Mouse (Mus musculus) left cerebral cortex, adult 9 months (tissue): ENCODE measurements around the gene Flvcr2.

ENCODE experiments used
- DNase-seq, 2 experiments: peaks; one replicate each; pipeline ENCODE4 v3.0.0; 2022; ENCODE audit warnings: low spot score in 2 of 2

Gene Flvcr2

DNA sequence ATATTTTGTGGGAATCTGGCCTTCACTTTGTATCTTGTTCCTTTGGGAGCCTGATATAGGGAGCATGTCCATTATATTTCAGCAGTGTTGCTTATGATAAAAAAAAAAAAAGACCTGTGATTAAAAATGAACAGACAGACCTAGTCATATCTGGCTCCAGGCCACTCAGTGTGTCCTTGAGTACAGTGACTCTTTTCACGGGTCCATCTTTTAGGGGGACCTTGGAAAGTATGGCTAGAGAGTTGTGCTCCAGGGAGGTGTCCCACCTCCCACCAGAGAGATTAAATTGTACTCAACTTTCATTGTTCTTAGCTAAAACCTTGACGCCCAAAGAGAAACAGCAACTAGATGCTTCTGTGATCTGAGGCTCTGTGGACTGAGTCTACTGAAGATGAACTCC, 47.8 kb downstream of the Flvcr2 start:
- DNase-seq, result no peak

DNA sequence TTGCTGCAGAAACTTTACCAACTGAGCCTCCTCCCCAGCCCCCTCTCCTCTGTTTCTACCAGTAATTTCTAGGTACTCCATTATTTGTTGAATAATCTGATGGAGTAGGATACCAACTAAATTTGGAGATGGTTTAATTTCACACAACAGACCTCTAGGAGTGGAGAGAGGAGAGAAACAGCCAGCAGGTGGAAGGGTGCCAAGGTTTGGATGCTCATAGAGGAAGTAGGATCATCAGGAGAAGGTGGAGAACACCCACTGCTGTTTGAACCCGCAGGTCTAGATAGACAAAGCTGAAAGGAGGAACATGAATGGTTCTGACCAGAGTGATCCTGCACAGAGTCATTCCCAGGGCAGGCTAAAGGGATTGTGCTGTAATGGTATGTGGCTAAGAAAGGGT, 49.2 kb downstream of the Flvcr2 start:
- no peak for DNase-seq

GRCm38 (mm10) chr12:85800031-85800430, 53.7 kb downstream of the Flvcr2 start:
- DNase-seq, result no peak

DNA sequence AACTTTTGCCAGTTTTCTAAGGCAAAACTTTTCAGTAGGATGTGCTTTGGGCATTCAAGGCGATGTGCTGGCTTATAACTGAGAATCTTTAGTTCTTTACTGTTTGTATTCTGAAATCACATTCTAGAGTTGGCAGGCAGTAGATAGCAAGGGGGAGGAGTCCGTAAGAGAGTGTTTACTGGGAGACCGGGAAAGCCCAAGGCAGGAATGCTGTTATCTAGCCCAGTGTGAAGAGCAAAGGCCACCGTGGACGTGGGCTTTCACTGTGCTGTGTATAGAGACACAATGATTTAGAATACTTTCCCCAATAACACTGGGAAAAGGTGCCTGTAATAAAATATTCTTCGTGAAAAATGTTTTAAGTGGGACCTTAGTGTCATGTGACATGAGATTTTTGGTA, 63.4 kb downstream of the Flvcr2 start:
- no peak for DNase-seq

GRCm38 (mm10) chr12:85810959-85811358, 64.6 kb downstream of the Flvcr2 start:
- no peak for DNase-seq

- no peak for DNase-seq
These were observed 65.3 kb downstream of the Flvcr2 start for GRCm38 (mm10) chr12:85811676-85812075.

DNA sequence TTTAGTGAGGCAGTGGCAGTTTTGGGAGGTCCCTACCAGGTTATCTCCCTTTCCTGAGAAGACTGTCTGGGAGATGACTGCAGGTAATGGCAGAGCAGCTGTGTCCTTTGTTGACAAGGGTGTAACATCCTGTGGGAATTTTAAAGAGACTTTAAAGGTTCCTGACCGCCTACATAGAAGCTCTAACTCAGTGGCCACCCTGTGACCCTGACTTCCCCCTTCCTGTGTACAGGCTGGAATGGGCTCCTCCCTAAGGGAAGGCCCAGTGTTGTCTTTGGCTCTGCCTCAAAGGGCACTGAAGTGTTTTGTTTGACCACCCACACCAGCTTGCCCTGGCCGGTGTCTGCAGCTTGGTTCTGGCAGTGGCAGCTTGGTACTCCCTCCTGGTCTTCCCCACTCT, 67.3 kb downstream of the Flvcr2 start:
- no peak for DNase-seq

DNA sequence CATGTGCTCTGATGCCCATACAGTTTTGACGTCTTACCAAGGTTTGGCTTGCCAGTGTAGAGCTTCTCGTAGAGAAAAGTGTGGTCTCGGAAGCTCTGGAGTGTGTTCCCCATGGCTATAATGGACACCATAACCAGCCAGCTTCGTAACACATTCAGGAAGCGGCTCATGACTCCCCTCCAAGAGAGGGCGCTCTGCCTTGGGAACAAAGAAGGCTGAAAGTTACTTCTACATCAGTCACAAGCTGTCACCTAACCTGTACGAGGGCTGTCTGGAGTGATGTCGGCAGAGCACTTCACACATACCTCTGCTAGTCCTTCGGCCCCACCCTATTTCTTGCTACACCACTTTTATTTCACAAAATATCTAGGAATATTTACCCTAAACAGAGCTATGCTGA, 75.7 kb downstream of the Flvcr2 start:
- no peak for DNase-seq

DNA sequence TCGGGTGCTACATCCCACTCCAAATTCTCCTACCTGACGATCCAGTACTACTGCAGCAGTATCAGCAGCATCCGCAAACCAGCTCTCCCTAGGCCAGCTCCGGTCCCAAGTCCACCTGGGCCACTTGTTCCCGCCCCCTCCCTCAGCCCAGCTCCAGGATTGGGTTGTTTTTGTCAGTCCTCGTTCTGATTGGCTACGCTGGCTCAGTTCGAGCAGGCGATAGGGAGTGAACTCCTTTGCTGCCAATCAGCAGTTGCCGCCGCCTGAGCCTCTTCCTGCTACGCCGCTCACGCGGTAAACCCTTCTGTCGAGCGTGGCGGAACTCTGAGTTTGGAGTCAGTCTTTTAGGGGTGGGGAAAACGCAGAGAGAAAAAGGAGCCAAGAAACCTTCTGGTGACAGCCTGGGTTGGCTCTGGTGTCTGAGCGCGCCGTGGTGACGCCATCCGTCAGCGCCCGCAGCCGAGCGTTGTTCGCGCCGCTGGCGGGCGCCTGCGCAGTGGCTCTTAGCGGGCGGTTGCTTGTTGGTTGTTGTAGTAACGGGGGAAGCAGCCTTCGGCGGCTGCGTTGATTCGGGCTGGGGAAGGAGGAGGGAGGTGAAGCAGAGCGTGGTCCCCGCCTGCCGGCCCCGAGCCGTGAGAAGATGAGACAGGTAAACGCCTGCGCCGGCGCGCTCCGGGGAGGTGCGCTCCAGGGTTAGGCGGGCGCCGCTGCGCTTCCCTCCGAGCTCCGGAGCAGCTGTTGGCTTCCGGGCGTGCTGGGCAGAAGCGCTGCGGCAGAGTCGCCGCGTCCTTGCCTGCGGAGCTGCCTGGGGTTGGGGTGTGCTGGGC, 78.3 kb downstream of the Flvcr2 start, which contains the start of the genes Erg28 and Ttll5:
Gene Erg28, minus strand, starts transcription at position 113 of the 827 bp plus-strand sequence.
Gene Ttll5, plus strand, starts transcription at position 222 of the 827 bp plus-strand sequence.
- DNase-seq, result peak; percentile 91 to 97

DNA sequence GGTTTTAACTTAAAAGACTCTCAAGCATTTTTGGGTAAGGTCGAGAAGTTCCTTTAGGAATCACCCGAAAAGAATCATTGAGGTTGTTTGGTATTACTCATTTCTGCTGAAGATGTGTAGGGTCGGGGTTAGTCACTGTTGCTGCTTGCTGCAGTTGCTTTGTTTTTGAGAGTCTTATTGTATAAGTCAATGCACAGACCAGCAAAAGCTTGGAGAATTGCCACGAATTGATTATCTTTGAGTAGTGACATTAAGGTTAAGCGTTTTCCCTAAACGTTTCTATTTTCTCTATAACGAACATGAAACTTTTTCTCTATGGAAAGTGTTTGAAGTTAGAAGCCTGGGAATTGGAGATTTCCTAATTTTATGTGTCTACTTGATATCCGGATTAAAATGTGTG, 79.0 kb downstream of the Flvcr2 start:
- no peak for DNase-seq

DNA sequence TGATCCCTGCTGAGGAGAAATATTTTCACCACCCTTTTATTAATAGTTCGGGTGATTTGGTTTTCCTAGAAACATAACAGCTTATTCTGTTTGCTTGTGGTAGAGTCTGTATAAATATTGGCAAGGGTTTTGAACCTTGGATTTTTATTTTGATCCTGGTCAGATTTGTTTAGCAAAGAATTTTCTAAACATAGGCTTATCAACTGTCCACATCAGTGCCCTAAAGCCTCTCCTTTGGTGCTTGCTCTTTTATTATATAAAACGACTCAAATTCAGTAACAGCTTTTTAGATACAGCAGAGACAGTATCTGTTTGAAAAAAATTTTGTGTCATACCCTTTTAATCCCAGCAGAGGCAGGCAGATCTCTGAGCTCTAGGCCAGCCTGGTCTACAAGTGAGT, 79.5 kb downstream of the Flvcr2 start:
- no peak for DNase-seq

GRCm38 (mm10) chr12:85828856-85829255, 82.5 kb downstream of the Flvcr2 start:
- no peak for DNase-seq

DNA sequence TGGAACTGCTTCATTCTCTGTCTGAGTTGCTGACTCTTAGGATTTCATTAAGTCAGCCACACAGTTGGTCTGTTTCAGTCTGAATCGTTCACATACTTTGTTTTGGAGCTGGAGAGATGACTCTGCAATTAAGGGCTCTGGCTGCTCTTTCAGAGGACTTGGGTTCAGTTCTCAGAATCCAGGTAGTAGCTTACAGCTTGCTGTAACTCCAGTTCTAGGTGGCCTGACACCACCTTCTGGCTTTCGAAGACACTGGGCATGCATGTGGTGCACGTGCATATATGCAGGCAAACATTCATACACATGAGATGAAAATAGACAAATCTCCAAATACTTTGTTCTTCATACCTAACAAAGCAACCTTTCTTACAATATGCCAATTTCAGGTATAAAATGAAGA, 83.5 kb downstream of the Flvcr2 start:
- DNase-seq, result no peak

GRCm38 (mm10) chr12:85830691-85831090, 84.4 kb downstream of the Flvcr2 start:
- peak in 1 of 2 experiments; percentile 47 for DNase-seq

DNA sequence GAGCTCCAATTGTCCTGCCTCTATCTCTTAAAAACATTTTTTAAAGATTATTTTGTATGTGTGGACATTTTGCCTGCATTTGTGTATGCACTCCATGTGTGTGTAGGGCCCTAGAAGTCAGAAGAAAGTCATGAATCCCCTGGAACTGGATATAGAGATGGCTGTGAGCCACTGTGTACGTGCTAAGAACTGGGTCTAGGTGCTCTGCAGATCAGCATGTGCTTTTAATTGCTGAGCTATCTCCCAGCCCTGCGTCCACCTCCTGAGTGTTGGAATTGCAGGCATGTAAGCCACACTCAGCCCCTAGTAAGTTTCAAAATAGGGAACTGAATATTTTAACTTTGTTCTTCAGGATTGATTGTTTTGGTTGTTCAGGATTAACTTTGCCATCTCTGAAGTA, 88.2 kb downstream of the Flvcr2 start:
- DNase-seq, result no peak

- no peak for DNase-seq
These were observed 91.4 kb downstream of the Flvcr2 start for GRCm38 (mm10) chr12:85837765-85838164.

GRCm38 (mm10) chr12:85839371-85840000, 93.1 kb downstream of the Flvcr2 start:
- DNase-seq, result no peak

DNA sequence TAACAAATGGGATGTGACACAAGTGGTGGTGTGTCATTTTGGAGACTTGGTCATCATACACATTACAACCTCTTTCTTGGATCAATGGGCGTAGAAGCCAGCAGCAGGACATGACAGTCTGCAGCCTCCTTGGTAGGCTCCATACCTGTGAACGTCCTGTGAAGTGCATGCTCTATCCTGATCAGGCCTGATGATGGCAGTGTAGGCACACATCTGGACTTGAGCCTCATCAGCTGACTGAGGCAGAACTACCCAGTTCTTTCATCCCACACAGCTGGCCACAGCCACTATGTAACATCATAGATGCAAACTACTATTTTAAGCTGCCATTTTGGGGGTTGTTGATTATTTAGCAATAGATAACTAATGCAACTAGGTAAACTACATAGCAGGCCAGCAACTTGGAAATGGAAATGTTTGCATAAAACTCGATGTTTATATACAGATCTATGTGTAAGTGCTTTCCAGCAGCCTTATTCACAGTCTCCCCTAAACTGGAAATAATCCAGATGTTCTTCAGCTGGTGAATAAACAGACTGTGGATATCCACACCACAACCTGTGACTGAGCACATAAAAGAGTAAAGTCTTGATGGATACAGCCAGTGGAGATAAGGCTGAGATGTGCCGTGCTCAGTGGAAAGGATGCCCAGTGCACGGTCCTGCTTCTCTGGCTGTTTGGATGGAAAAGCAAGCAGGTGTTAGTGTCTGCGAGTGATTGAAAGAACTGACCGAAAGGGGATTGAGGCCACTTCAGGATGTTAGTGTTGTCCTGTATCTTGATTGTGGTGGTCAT, 102.0 kb downstream of the Flvcr2 start:
- DNase-seq, result peak in 1 of 2 experiments; percentile 62

DNA sequence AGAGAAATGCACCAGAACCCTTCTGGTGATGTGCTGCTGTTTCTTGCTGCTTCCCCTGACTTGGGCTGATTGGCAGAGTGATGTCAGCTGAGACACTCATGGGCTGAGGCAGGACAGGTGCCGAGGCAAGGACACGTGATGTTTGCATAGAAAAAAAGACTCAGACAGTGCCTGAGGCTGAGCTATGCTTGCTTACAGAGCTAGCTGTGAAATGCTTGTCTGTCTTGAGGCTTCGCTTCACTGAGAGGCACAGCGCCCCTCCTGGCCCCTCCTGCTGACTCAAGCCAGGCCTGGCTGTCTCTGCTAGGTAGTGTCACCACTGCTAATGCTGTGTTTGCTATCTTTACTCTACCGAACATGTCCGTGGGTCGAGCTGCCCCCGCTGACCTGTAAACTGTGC, 104.3 kb downstream of the Flvcr2 start:
- DNase-seq, result no peak

- no peak for DNase-seq
These were observed 107.5 kb downstream of the Flvcr2 start for GRCm38 (mm10) chr12:85853836-85854235.

GRCm38 (mm10) chr12:85854271-85854670, 107.9 kb downstream of the Flvcr2 start:
- no peak for DNase-seq

- DNase-seq, result no peak
These were observed 111.0 kb downstream of the Flvcr2 start for GRCm38 (mm10) chr12:85857300-85857699.
